Mouse (Mus musculus): ENCODE measurements at regions not wholly inside any gene's neighbourhood (a gene's known extent, or its start where the extent isn't known, plus 50 kb on each side); places are given as distances from the start of the nearest gene placed in this dataset.

GRCm38 (mm10) chr10:74722971-74723370 lies 244.0 kb upstream of the Gnaz start:
- Histone ChIP-seq H3K9me3 (ENCODE audit: control insufficient read depth, low read length) (no peaks in the 10 kb centered on the region), H3K27me3 (ENCODE audit: control insufficient read depth, insufficient read depth, low read length) (no peaks in the 10 kb centered on the region), H3K4me1 (ENCODE audit: control insufficient read depth, insufficient read depth, low read length) (no peaks in the 10 kb centered on the region), H3K9ac (ENCODE audit: low read depth, low read length) (no peak overlapping the region), H3K4me3 (ENCODE audit: low read length) (no peak overlapping the region), H3K4me2 (replicated peaks; ENCODE audit: low read depth, low read length) (no peak overlapping the region), H3K27ac (ENCODE audit: low read depth, low read length) (no peak overlapping the region), H3K36me3 (ENCODE audit: control insufficient read depth, insufficient read depth, low read length) (no peaks in the 10 kb centered on the region)
- no peak for ATAC-seq (ENCODE audit: low FRiP score, low TSS enrichment)

GRCm38 (mm10) chr10:74749446-74749845 lies 217.5 kb upstream of the Gnaz start:
- Histone ChIP-seq H3K27ac (ENCODE audit: low read depth, low read length) (no peak overlapping the region), H3K36me3 (ENCODE audit: control insufficient read depth, insufficient read depth, low read length) (no peaks in the 10 kb centered on the region)
- WGBS, result 92% methylated on average over 2 of the region's 2 CpGs

GRCm38 (mm10) chr10:74750879-74751278 lies 216.1 kb upstream of the Gnaz start:
- H3K9ac ChIP-seq (ENCODE audit: low read depth, low read length), result no peak overlapping the region
- ATAC-seq (ENCODE audit: low FRiP score, low TSS enrichment), result no peak
- H3K4me3 ChIP-seq (ENCODE audit: low read length), result no peak overlapping the region
- H3K4me1 ChIP-seq (ENCODE audit: control insufficient read depth, insufficient read depth, low read length), result no peaks in the 10 kb centered on the region
- H3K4me2 ChIP-seq (replicated peaks; ENCODE audit: low read depth, low read length), result no peak overlapping the region
- H3K27me3 ChIP-seq (ENCODE audit: control insufficient read depth, insufficient read depth, low read length), result no peaks in the 10 kb centered on the region
- H3K36me3 ChIP-seq (ENCODE audit: control insufficient read depth, insufficient read depth, low read length), result no peaks in the 10 kb centered on the region
- H3K27ac ChIP-seq (ENCODE audit: low read depth, low read length), result no peak overlapping the region
- no peaks in the 10 kb centered on the region for H3K9me3 ChIP-seq (ENCODE audit: control insufficient read depth, low read length)

More at GRCm38 (mm10) chr10:74749446-74749845, 217.5 kb upstream of the Gnaz start:
- Histone ChIP-seq H3K9ac (ENCODE audit: low read depth, low read length) (no peak overlapping the region), H3K4me3 (ENCODE audit: low read length) (no peak overlapping the region), H3K27me3 (ENCODE audit: control insufficient read depth, insufficient read depth, low read length) (no peaks in the 10 kb centered on the region), H3K4me1 (ENCODE audit: control insufficient read depth, insufficient read depth, low read length) (no peaks in the 10 kb centered on the region), H3K9me3 (ENCODE audit: control insufficient read depth, low read length) (no peaks in the 10 kb centered on the region), H3K4me2 (replicated peaks; ENCODE audit: low read depth, low read length) (no peak overlapping the region)
- no peak for ATAC-seq (ENCODE audit: low FRiP score, low TSS enrichment)

- Histone ChIP-seq H3K4me3 (ENCODE audit: low read length) (no peak overlapping the region), H3K4me2 (replicated peaks; ENCODE audit: low read depth, low read length) (no peak overlapping the region)
- ATAC-seq (ENCODE audit: low FRiP score, low TSS enrichment), result peak; percentile 20; the same call in 1 of the 2 replicates
Measured at GRCm38 (mm10) chr10:74760734-74761133, 206.2 kb upstream of the Gnaz start.

GRCm38 (mm10) chr10:74789245-74789644 lies 177.7 kb upstream of the Gnaz start:
- ATAC-seq (ENCODE audit: low FRiP score, low TSS enrichment), result no peak
- H3K27ac ChIP-seq (ENCODE audit: low read depth, low read length), result no peak overlapping the region
- no peaks in the 10 kb centered on the region for H3K27me3 ChIP-seq (ENCODE audit: control insufficient read depth, insufficient read depth, low read length)
- H3K9ac ChIP-seq (ENCODE audit: low read depth, low read length), result no peak overlapping the region
- no peaks in the 10 kb centered on the region for H3K4me1 ChIP-seq (ENCODE audit: control insufficient read depth, insufficient read depth, low read length)
- H3K9me3 ChIP-seq (ENCODE audit: control insufficient read depth, low read length), result no peaks in the 10 kb centered on the region
- no peak overlapping the region for H3K4me2 ChIP-seq (replicated peaks; ENCODE audit: low read depth, low read length)
- 92% methylated on average over 2 of the region's 2 CpGs for WGBS
- no peak overlapping the region for H3K4me3 ChIP-seq (ENCODE audit: low read length)
- no peaks in the 10 kb centered on the region for H3K36me3 ChIP-seq (ENCODE audit: control insufficient read depth, insufficient read depth, low read length)

More at GRCm38 (mm10) chr10:74760734-74761133, 206.2 kb upstream of the Gnaz start:
- Histone ChIP-seq H3K36me3 (ENCODE audit: control insufficient read depth, insufficient read depth, low read length) (no peaks in the 10 kb centered on the region), H3K4me1 (ENCODE audit: control insufficient read depth, insufficient read depth, low read length) (no peaks in the 10 kb centered on the region), H3K9ac (ENCODE audit: low read depth, low read length) (no peak overlapping the region), H3K9me3 (ENCODE audit: control insufficient read depth, low read length) (no peaks in the 10 kb centered on the region), H3K27ac (ENCODE audit: low read depth, low read length) (no peak overlapping the region), H3K27me3 (ENCODE audit: control insufficient read depth, insufficient read depth, low read length) (no peaks in the 10 kb centered on the region)
- WGBS, result 26% methylated on average over 9 of the region's 9 CpGs

GRCm38 (mm10) chr10:74789987-74790386 lies 177.0 kb upstream of the Gnaz start:
- no peaks in the 10 kb centered on the region for H3K36me3 ChIP-seq (ENCODE audit: control insufficient read depth, insufficient read depth, low read length)
- no peak overlapping the region for H3K4me2 ChIP-seq (replicated peaks; ENCODE audit: low read depth, low read length)
- no peak for ATAC-seq (ENCODE audit: low FRiP score, low TSS enrichment)
- H3K4me1 ChIP-seq (ENCODE audit: control insufficient read depth, insufficient read depth, low read length), result no peaks in the 10 kb centered on the region
- WGBS, result 55% methylated on average over 3 of the region's 3 CpGs
- no peak overlapping the region for H3K4me3 ChIP-seq (ENCODE audit: low read length)
- H3K9me3 ChIP-seq (ENCODE audit: control insufficient read depth, low read length), result no peaks in the 10 kb centered on the region
- H3K27me3 ChIP-seq (ENCODE audit: control insufficient read depth, insufficient read depth, low read length), result no peaks in the 10 kb centered on the region
- no peak overlapping the region for H3K9ac ChIP-seq (ENCODE audit: low read depth, low read length)
- H3K27ac ChIP-seq (ENCODE audit: low read depth, low read length), result no peak overlapping the region

GRCm38 (mm10) chr10:74823395-74823794 lies 143.6 kb upstream of the Gnaz start:
- no peak overlapping the region for H3K27ac ChIP-seq (ENCODE audit: low read depth, low read length)
- no peaks in the 10 kb centered on the region for H3K36me3 ChIP-seq (ENCODE audit: control insufficient read depth, insufficient read depth, low read length)
- no peaks in the 10 kb centered on the region for H3K9me3 ChIP-seq (ENCODE audit: control insufficient read depth, low read length)
- no peak for ATAC-seq (ENCODE audit: low FRiP score, low TSS enrichment)
- H3K4me3 ChIP-seq (ENCODE audit: low read length), result no peak overlapping the region
- H3K4me2 ChIP-seq (replicated peaks; ENCODE audit: low read depth, low read length), result no peak overlapping the region
- H3K4me1 ChIP-seq (ENCODE audit: control insufficient read depth, insufficient read depth, low read length), result no peaks in the 10 kb centered on the region
- H3K9ac ChIP-seq (ENCODE audit: low read depth, low read length), result no peak overlapping the region
- no peaks in the 10 kb centered on the region for H3K27me3 ChIP-seq (ENCODE audit: control insufficient read depth, insufficient read depth, low read length)

- 72% methylated on average over 2 of the region's 2 CpGs for WGBS
Measured at GRCm38 (mm10) chr10:74834359-74834758, 132.6 kb upstream of the Gnaz start.

GRCm38 (mm10) chr10:74848372-74848771 lies 118.6 kb upstream of the Gnaz start:
- Histone ChIP-seq H3K9me3 (ENCODE audit: control insufficient read depth, low read length) (no peaks in the 10 kb centered on the region), H3K4me2 (replicated peaks; ENCODE audit: low read depth, low read length) (no peak overlapping the region), H3K36me3 (ENCODE audit: control insufficient read depth, insufficient read depth, low read length) (no peaks in the 10 kb centered on the region), H3K9ac (ENCODE audit: low read depth, low read length) (no peak overlapping the region), H3K4me3 (ENCODE audit: low read length) (no peak overlapping the region), H3K27ac (ENCODE audit: low read depth, low read length) (no peak overlapping the region), H3K27me3 (ENCODE audit: control insufficient read depth, insufficient read depth, low read length) (no peaks in the 10 kb centered on the region), H3K4me1 (ENCODE audit: control insufficient read depth, insufficient read depth, low read length) (no peaks in the 10 kb centered on the region)
- ATAC-seq (ENCODE audit: low FRiP score, low TSS enrichment), result peak; percentile 84; the same call in 1 of the 2 replicates
- 13% methylated on average over 7 of the region's 7 CpGs for WGBS

More at GRCm38 (mm10) chr10:74834359-74834758, 132.6 kb upstream of the Gnaz start:
- ATAC-seq (ENCODE audit: low FRiP score, low TSS enrichment), result no peak
- Histone ChIP-seq H3K27me3 (ENCODE audit: control insufficient read depth, insufficient read depth, low read length) (no peaks in the 10 kb centered on the region), H3K9ac (ENCODE audit: low read depth, low read length) (no peak overlapping the region), H3K4me1 (ENCODE audit: control insufficient read depth, insufficient read depth, low read length) (no peaks in the 10 kb centered on the region), H3K4me3 (ENCODE audit: low read length) (no peak overlapping the region), H3K9me3 (ENCODE audit: control insufficient read depth, low read length) (no peaks in the 10 kb centered on the region), H3K4me2 (replicated peaks; ENCODE audit: low read depth, low read length) (no peak overlapping the region), H3K36me3 (ENCODE audit: control insufficient read depth, insufficient read depth, low read length) (no peaks in the 10 kb centered on the region), H3K27ac (ENCODE audit: low read depth, low read length) (no peak overlapping the region)
